Mouse (Mus musculus) limb, embryonic 14.5 days (tissue): Measurements from ENCODE around the gene Ctnnbip1. TPM values are rescaled to one million over a fixed set of nuclear protein-coding genes. Genes with fewer than 3 reads are reported as not detected.

Experiments
- ATAC-seq: fragments of 200-750 bp; cut with Nextera tagmentation; 2 replicates; pipeline ENCODE4 v1.8.0; 2017; ENCODE audit warnings: low read depth, moderate number of reproducible peaks, moderate TSS enrichment; ENCODE audit not compliant: low FRiP score
- DNase-seq: peaks from one replicate; pipeline ENCODE4 v3.0.0-alpha.2; 2015; ENCODE audit warnings: low spot score
- H3K27ac ChIP-seq: fragments of 300-500 bp; sonication (generic); replicated peaks from 2 replicates; pipeline ENCODE4 v1.5.1; 2014; ENCODE audit warnings: low read depth, mild to moderate bottlenecking, low read length, moderate library complexity, mixed read lengths
- H3K27me3 ChIP-seq: fragments of 300-500 bp; sonication (generic); 2 replicates; pipeline ENCODE4 v1.6.1; 2014; ENCODE audit warnings: low read length, mixed read lengths; ENCODE audit not compliant: control insufficient read depth, insufficient read depth
- H3K36me3 ChIP-seq: fragments of 300-500 bp; sonication (generic); 2 replicates; pipeline ENCODE4 v1.6.1; 2014; ENCODE audit warnings: mild to moderate bottlenecking, low read length, moderate library complexity, mixed read lengths; ENCODE audit not compliant: control insufficient read depth, insufficient read depth
- H3K4me1 ChIP-seq: fragments of 300-500 bp; sonication (generic); 2 replicates; pipeline ENCODE4 v1.6.1; 2014; ENCODE audit warnings: antibody characterized with exemption, low read length, mixed read lengths; ENCODE audit not compliant: control insufficient read depth, insufficient read depth
- H3K4me2 ChIP-seq: fragments of 300-500 bp; sonication (generic); replicated peaks from 2 replicates; pipeline ENCODE4 v1.6.1; 2014; ENCODE audit warnings: low read depth, mild to moderate bottlenecking, low read length, moderate library complexity; ENCODE audit not compliant: severe bottlenecking
- H3K4me3 ChIP-seq: fragments of 300-500 bp; sonication (generic); replicated peaks from 2 replicates; pipeline ENCODE4 v1.5.1; 2014; ENCODE audit warnings: low read length
- H3K9ac ChIP-seq: fragments of 300-500 bp; sonication (generic); 2 replicates; pipeline ENCODE4 v1.6.1; 2014; ENCODE audit warnings: mild to moderate bottlenecking, low read depth, low read length, moderate library complexity; ENCODE audit not compliant: severe bottlenecking
- H3K9me3 ChIP-seq: fragments of 300-500 bp; sonication (generic); 2 replicates; pipeline ENCODE4 v1.6.1; 2016; ENCODE audit warnings: low read length; ENCODE audit not compliant: control insufficient read depth
- POLR2A ChIP-seq: fragments of 200-500 bp; IDR thresholded peaks from 2 replicates; pipeline ENCODE4 v1.8.0; 2012; ENCODE audit warnings: inconsistent platforms, mild to moderate bottlenecking, moderate library complexity, borderline replicate concordance; ENCODE audit not compliant: insufficient read depth, insufficient read length; ENCODE audit errors: extremely low read depth
- WGBS: fragments of 180-500 bp; shearing (Covaris S2); extraction: QIAGEN DNeasy Blood & Tissue Kit; methylation state at CpG from one replicate; pipeline ENCODE4 v1.1.7; 2014; 5-methylcytosine and 5-hydroxymethylcytosine counted together
- polyA plus RNA-seq, 2 experiments: library from polyadenylated mRNA; depleted of rRNA in 1 of 2; stranded (reverse) in 1 of 2; unstranded in 1 of 2; fragments of >200 nt; fragmentation: Nextera tagmentation in 1 of 2; extraction: Ambion mirVana in 1 of 2; gene quantifications; 2 replicates each; pipeline versions ENCODE4 v1.2.1 to v1.2.3; 2012 to 2014

Gene Ctnnbip1
- polyA plus RNA-seq, 2 experiments: 39.3 to 73.6 TPM

DNA sequence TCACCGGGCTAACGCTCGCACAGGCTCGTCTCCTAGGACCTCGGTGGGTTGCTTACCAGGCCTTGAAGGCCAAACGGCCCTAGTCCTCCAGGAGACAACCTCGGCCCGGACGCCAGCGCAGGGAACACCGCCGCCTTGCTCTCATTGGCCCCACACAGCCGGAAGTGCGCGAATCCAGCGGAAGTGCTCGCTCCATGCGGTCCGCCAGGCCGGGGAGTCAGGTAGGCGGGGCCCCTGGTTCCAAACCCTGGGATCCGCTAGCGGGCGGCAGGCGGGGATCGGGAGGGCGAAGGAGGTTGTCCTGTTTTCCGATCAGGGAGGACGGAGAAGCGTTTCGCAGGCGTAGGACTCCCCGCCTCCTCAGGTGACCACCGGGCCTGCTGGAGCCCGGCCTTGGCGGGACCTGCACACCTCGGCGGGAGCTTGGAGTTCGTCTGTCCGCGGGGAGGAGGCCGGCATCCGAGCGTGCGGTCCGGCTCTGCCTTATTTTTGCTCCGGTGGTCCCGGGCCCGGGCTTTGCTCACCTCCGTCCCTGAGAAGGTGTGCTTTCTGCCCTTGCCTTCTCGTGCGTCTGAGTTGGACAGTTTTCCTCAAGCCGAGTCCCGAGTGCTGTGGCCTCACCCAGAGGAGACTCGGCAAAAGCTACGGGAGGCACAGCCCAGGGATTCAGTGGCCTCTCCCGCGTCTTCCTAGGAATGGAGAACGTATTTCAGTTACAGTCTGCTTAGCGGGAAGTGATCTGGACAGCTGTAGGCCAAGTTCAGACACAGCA is 32.8 kb upstream of the Ctnnbip1 start, which contains the start of the genes Nmnat1 and Lzic:
Gene Nmnat1, minus strand, starts transcription at position 150 of the 772 bp plus-strand sequence.
Gene Lzic, plus strand, starts transcription at position 177 of the 772 bp plus-strand sequence.
- Histone ChIP-seq H3K36me3 (peaks cover 38% of the 10 kb centered on the region), H3K4me2 (peak within 1 kb of the TSS; percentile 81), H3K4me1 (peaks cover 12% of the 10 kb centered on the region), H3K27ac (peak within 1 kb of the TSS; percentile 83), H3K4me3 (peak within 1 kb of the TSS; percentile 72), H3K9me3 (no peaks in the 10 kb centered on the region), H3K9ac (peak within 1 kb of the TSS; percentile 65), H3K27me3 (no peaks in the 10 kb centered on the region)
- peak; percentile 95 for DNase-seq
- TF ChIP-seq POLR2A: peak; percentile 66; the same call in 1 of the 2 replicates
- ATAC-seq: peak; percentile 98
- under 1% methylated on average over 58 of the region's 60 CpGs for WGBS

DNA sequence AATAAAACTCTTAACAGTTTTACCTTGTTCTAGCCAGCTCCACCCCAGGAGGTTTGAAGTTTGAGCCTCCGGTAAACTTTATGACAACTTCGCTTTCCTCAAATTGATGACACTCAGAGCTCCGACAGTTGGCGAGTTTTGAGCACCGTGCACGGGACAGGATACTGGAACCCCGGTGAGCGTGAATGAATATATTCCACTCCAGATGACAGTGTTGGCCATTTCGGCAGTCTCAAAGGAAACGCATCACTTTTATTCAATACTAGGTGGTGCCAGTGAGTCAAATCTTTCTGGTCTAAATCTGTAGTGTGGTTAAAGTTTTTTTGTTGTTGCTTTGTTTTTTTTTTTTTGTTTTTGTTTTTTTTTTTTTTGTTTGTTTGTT is 32.2 kb upstream of the Ctnnbip1 start:
- DNase-seq (peak; percentile 70), ATAC-seq (no peak)
- no peaks in the 10 kb centered on the region for H3K9me3 ChIP-seq
- H3K36me3 ChIP-seq: peaks cover 40% of the 10 kb centered on the region
- WGBS: 0% methylated on average over 10 of the region's 10 CpGs
- no peak for TF ChIP-seq POLR2A
- H3K4me3 ChIP-seq: peak overlapping the region; percentile 72
- peak overlapping the region; percentile 65 for H3K9ac ChIP-seq
- H3K27me3 ChIP-seq: no peaks in the 10 kb centered on the region
- peaks cover 12% of the 10 kb centered on the region for H3K4me1 ChIP-seq
- peak overlapping the region; percentile 83 for H3K27ac ChIP-seq
- H3K4me2 ChIP-seq: peak overlapping the region; percentile 81

DNA sequence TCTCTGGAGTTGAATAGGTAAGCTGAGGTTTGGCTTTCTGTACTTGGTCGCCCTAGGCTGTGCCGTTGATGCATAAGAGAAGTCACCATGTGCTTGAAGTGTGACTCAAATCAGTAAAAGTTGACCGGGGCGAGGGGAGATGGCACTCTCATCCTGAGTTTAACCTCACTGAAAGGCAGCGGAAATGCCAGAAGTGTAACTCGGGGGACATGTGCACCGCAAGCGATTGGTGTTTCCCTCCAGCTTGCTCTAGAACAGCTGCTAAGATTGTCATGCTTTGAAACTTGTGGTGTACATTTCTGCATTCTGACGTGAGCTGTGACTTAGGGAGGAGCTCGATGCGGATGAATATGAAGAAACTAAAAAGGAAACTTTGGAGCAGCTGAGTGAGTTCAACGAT is 30.3 kb upstream of the Ctnnbip1 start:
- 91% methylated on average over 12 of the region's 12 CpGs for WGBS
- H3K4me1 ChIP-seq: peaks cover 12% of the 10 kb centered on the region
- peaks cover 57% of the 10 kb centered on the region for H3K36me3 ChIP-seq

DNA sequence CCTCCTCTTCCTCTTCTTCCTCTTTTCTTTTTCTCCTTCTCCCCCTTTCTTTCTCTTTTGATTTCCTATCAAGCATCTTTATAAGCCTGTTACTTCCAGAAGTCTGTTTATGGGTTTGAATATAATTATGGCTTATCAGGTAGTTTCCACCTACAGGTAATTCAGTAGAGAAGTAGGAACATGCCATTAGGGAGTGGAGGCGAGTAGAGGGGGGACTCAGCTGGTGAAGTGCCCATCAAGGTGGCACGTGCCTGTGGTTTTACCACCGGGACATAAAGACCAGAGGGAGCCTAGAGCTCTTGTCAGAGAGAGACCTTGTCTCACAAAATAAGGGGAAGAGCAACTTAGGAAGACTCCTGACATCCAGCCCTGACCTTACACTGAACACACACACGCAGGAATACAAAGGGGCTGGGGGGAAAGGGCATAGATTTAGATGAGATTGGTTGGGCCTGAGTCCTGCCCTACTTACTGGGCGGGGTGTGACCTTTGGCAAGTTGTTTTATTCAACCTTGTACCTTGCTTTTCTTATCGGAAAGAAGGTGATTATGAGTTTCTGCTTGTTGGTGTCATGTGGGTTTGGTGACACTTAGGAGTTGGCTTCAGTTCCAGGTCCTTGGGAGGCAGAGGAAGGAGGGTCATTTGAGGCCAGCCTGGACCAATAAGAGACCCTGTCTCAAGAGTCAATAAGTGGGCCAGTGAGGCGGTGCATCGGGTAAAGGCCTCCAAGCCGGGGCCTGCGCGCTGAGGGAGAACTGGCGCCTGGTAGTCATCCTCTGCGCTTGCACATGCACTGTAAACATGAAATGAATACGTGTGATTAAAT is 28.4 kb upstream of the Ctnnbip1 start:
- no peaks in the 10 kb centered on the region for H3K27me3 ChIP-seq
- 95% methylated on average over 14 of the region's 14 CpGs for WGBS
- peaks cover 76% of the 10 kb centered on the region for H3K36me3 ChIP-seq
- H3K9me3 ChIP-seq: no peaks in the 10 kb centered on the region
- no peak for TF ChIP-seq POLR2A
- no peak overlapping the region for H3K27ac ChIP-seq
- no peak overlapping the region for H3K4me2 ChIP-seq
- H3K4me3 ChIP-seq: no peak overlapping the region
- peaks cover 9% of the 10 kb centered on the region for H3K4me1 ChIP-seq
- H3K9ac ChIP-seq: no peak overlapping the region
- no peak for ATAC-seq
- no peak for DNase-seq

More for the DNA sequence above, 30.3 kb upstream of the Ctnnbip1 start:
- Histone ChIP-seq H3K4me2 (no peak overlapping the region), H3K9ac (no peak overlapping the region), H3K27ac (no peak overlapping the region), H3K4me3 (no peak overlapping the region), H3K9me3 (no peaks in the 10 kb centered on the region), H3K27me3 (no peaks in the 10 kb centered on the region)
- no peak for DNase-seq
- no peak for ATAC-seq
- TF ChIP-seq POLR2A: no peak

DNA sequence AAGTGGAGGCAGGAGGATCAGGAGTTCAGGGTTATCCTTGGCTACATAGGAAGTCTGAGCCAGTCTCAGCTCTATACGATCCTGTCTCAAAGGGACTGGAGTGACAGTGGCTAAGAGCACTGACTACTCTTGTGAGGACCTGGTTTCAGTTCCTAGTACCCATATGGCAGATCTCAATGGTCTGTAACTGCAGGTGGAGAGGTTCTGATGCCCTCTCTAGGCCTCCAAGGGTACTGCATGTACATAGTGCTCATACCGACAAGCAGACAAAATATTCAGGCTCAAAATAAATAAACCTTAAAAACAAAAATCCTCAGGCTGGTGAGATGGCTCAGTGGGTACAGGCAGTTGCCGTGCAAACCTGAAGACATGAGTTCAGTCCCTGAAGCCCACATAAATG is 26.9 kb upstream of the Ctnnbip1 start:
- no peak overlapping the region for H3K27ac ChIP-seq
- no peak overlapping the region for H3K9ac ChIP-seq
- no peak for DNase-seq
- no peaks in the 10 kb centered on the region for H3K27me3 ChIP-seq
- no peak for TF ChIP-seq POLR2A
- no peak overlapping the region for H3K4me2 ChIP-seq
- whole genome bisulfite sequencing: 98% methylated on average over 3 of the region's 3 CpGs
- no peaks in the 10 kb centered on the region for H3K9me3 ChIP-seq
- peaks cover 89% of the 10 kb centered on the region for H3K36me3 ChIP-seq
- H3K4me1 ChIP-seq: peaks cover 6% of the 10 kb centered on the region
- no peak for ATAC-seq
- no peak overlapping the region for H3K4me3 ChIP-seq
